Mouse (Mus musculus) ES-Bruce4 (cell line): ENCODE results near the gene Cd8a.

Experiments used
- CTCF ChIP-seq: IDR thresholded peaks from one replicate; pipeline ENCODE4 v1.8.1; 2011; ENCODE audit warnings: low read depth, low read length
- POLR2A ChIP-seq: IDR thresholded peaks from one replicate; pipeline ENCODE4 v1.8.1; 2011; ENCODE audit warnings: low read length; ENCODE audit not compliant: insufficient read depth

- TF ChIP-seq POLR2A = no peak
- no peak for TF ChIP-seq CTCF
These were observed 48.9 kb downstream of the Cd8a start for GRCm38 (mm10) chr6:71422162-71422561.
